Mouse (Mus musculus) lung, postnatal 0 days (tissue): Measurements from ENCODE around the gene Hoxb4.

ENCODE experiments used
- CTCF ChIP-seq: IDR thresholded peaks from 2 replicates; pipeline ENCODE4 v1.5.1; 2016; ENCODE audit warnings: antibody characterized with exemption, mild to moderate bottlenecking
- EP300 ChIP-seq: IDR thresholded peaks from 2 replicates; pipeline ENCODE4 v1.6.1; 2016; ENCODE audit warnings: antibody characterized with exemption, mild to moderate bottlenecking, control low read depth

DNA sequence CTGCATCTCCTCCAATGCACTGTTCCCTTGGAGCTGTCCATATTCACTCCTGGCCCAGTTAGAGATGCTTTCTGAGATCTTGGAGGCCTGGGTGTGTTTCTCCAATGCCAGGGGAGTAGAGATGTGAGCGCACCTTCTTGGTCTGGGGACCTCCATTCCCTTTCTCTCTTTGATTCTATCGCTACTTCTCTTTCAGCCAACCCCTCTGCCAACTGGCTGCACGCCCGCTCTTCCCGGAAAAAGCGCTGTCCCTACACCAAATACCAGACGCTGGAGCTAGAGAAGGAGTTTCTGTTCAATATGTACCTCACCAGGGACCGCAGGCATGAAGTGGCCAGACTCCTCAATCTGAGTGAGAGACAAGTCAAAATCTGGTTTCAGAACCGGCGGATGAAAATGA lies 43.6 kb upstream of the Hoxb4 start:
- TF ChIP-seq CTCF: no peak
- no peak for TF ChIP-seq EP300
